Mouse (Mus musculus) CH12.LX (cell line): Measurements from ENCODE around the gene Csrp1.

Experiments used
- CHD1 ChIP-seq: IDR thresholded peaks from 2 replicates; pipeline ENCODE4 v1.6.1; 2012; ENCODE audit warnings: low read depth, low read length, improper control_type of control experiment, inconsistent platforms
- CTCF ChIP-seq, 2 experiments: IDR thresholded peaks in 1 of 2; conservative IDR thresholded peaks in 1 of 2; 2 replicates each; pipeline ENCODE4 v1.5.1; 2011 to 2012; ENCODE audit warnings: low read depth in 2 of 2, low read length in 2 of 2, improper control_type of control experiment in 1 of 2, inconsistent platforms in 1 of 2, mild to moderate bottlenecking in 1 of 2, moderate library complexity in 1 of 2
- E2F4 ChIP-seq: IDR thresholded peaks from 2 replicates; pipeline ENCODE4 v1.6.1; 2011; ENCODE audit warnings: low read depth, low read length, improper control_type of control experiment; ENCODE audit not compliant: insufficient replicate concordance
- EP300 ChIP-seq: IDR thresholded peaks from 2 replicates; pipeline ENCODE4 v1.6.1; 2011; ENCODE audit warnings: low read length, improper control_type of control experiment
- ETS1 ChIP-seq: conservative IDR thresholded peaks from 2 replicates; pipeline ENCODE4 v1.6.1; 2012; ENCODE audit warnings: low read depth, mild to moderate bottlenecking, inconsistent platforms, low read length, improper control_type of control experiment, moderate library complexity
- KAT2A ChIP-seq: IDR thresholded peaks from 2 replicates; pipeline ENCODE4 v1.6.1; 2012; ENCODE audit warnings: low read length, improper control_type of control experiment, inconsistent platforms; ENCODE audit not compliant: insufficient replicate concordance
- MAX ChIP-seq: IDR thresholded peaks from 2 replicates; pipeline ENCODE4 v1.6.1; 2011; ENCODE audit warnings: low read length, improper control_type of control experiment
- MXI1 ChIP-seq: IDR thresholded peaks from 2 replicates; pipeline ENCODE4 v1.6.1; 2011; ENCODE audit warnings: mild to moderate bottlenecking, low read depth, low read length, improper control_type of control experiment
- POLR2A ChIP-seq: IDR thresholded peaks from 2 replicates; pipeline ENCODE4 v1.6.1; 2011; ENCODE audit warnings: low read depth, mild to moderate bottlenecking, improper control_type of control experiment, low read length
- SMC3 ChIP-seq: IDR thresholded peaks from 2 replicates; pipeline ENCODE4 v1.6.1; 2011; ENCODE audit warnings: low read depth, low read length, improper control_type of control experiment
- ZKSCAN1 ChIP-seq: IDR thresholded peaks from 2 replicates; pipeline ENCODE4 v1.6.1; 2012; ENCODE audit warnings: low read depth, inconsistent platforms, low read length, improper control_type of control experiment, borderline replicate concordance

- TF ChIP-seq CHD1 (no peak), MAX (no peak), MXI1 (no peak), E2F4 (no peak), CTCF (conservative IDR thresholded peaks at IDR 0.05 in 1 of 2, IDR thresholded peaks at IDR 0.05 in 1 of 2; ENCODE audit: low read depth in 2 of 2, low read length in 2 of 2) (peak in 1 of 2 experiments; percentile 38; a peak in 2 of 4 replicates), KAT2A (no peak), POLR2A (no peak), ZKSCAN1 (no peak), SMC3 (no peak), ETS1 (no peak), EP300 (no peak)
Measured at GRCm38 (mm10) chr1:135671406-135671805, 48.5 kb upstream of the Csrp1 start.
